Mouse (Mus musculus) heart, postnatal 0 days (tissue): ENCODE data around the gene Stx1b.
A peak's percentile ranks its signal among the peaks of the same experiment; 100 is the strongest.

Experiments used
- CTCF ChIP-seq: IDR thresholded peaks from 2 replicates; pipeline ENCODE4 v1.5.1; 2016; ENCODE audit warnings: antibody characterized with exemption, control low read depth, low read depth
- EP300 ChIP-seq: IDR thresholded peaks from 2 replicates; pipeline ENCODE4 v1.6.1; 2016; ENCODE audit warnings: antibody characterized with exemption, low read depth

DNA sequence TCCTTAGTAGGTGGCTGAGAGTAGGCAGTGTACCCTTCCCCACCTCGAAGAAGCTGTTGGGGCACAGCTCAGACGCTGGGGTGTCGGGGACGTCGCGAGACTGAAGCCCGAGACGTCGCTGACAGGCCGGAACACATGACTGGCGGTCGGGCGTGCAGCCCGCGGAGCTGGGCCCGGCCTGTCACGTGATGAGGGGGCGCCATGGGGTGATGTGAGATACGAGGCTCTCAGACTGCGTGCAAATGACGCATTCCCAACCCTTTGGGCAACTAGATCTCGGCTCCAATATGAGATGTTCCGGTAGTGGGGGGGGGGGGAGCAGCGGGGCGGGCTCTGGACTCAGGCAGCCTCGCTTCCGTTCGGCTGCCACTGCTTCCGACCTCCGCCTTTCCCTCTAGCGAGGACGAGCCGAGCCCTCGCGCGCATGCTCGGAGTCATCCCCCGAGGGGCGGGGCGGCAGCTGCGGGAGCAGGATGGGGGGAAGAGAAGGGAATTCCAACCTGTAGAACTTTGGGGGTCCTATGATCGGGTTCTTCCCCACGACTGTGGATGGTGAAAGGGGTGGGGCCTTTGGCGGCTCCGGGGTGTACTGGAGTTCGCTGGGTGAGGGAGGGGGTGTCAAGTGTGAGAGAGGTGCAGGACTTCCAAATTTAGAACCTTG lies 17.1 kb upstream of the Stx1b start:
- TF ChIP-seq CTCF (0 out of 2 replicates have a peak, but pooled peaks have one; percentile 3), EP300 (peak; percentile 59; the same call in 1 of the 2 replicates)
